In genomic region chr5:30516376-30516775, GRCm38 (mm10) we compare ENCODE assay signal across 8 mouse cellular contexts. TPM values are rescaled to one million over a fixed set of nuclear protein-coding genes. Genes with fewer than 3 reads are reported as not detected.
DNase-seq lines count a peak whose midpoint lies in the region; ATAC-seq lines count a peak whose summit lies in the region.

No protein-coding gene starts in this region.

- H3K36me3 ChIP-seq in forebrain, embryonic 11.5 days (ENCODE audit: control insufficient read depth, insufficient read depth, low read length): no peaks in the 10 kb centered on the region
- no peaks in the 10 kb centered on the region for H3K36me3 ChIP-seq in forebrain, embryonic 12.5 days (replicated peaks)

- no peaks in the 10 kb centered on the region for H3K4me1 ChIP-seq in forebrain, embryonic 11.5 days (replicated peaks; ENCODE audit: control insufficient read depth, insufficient read depth, low read length)
- H3K4me1 ChIP-seq in forebrain, embryonic 12.5 days: no peaks in the 10 kb centered on the region

- H3K9me3 ChIP-seq in forebrain, embryonic 11.5 days (ENCODE audit: control insufficient read depth, low read length): no peaks in the 10 kb centered on the region
- no peaks in the 10 kb centered on the region for H3K9me3 ChIP-seq in forebrain, embryonic 12.5 days

- no peak overlapping the region for H3K27ac ChIP-seq in forebrain, embryonic 11.5 days (ENCODE audit: low read depth, low read length)
- H3K27ac ChIP-seq in forebrain, embryonic 12.5 days: no peak overlapping the region

- DNase-seq in forebrain, embryonic 11.5 days (ENCODE audit: low spot score): peak; percentile 62
- DNase-seq in 3134 (ENCODE audit: extremely low read depth, insufficient read length, low spot score): peak; percentile 28
- DNase-seq in adrenal gland, adult 2 months: peak; percentile 82
- DNase-seq in embryo, embryonic 10.5 days (ENCODE audit: low spot score): peak; percentile 66
- DNase-seq in kidney, postnatal 4 days: peak; percentile 61 to 63
- peak; percentile 85 for DNase-seq in lung, postnatal 36 days
- DNase-seq in spleen, postnatal 10 days (ENCODE audit: low spot score in 2 of 2): peak; percentile 55 to 80

- H3K4me2 ChIP-seq in forebrain, embryonic 11.5 days (ENCODE audit: low read depth, low read length, severe bottlenecking): no peak overlapping the region
- H3K4me2 ChIP-seq in forebrain, embryonic 12.5 days: no peak overlapping the region

- WGBS in forebrain, embryonic 11.5 days: 52% methylated on average over 7 of the region's 7 CpGs
- 55% methylated on average over 7 of the region's 7 CpGs for WGBS in forebrain, embryonic 12.5 days

- no peak overlapping the region for H3K9ac ChIP-seq in forebrain, embryonic 11.5 days (ENCODE audit: low read length)
- H3K9ac ChIP-seq in forebrain, embryonic 12.5 days: no peak overlapping the region

- no peaks in the 10 kb centered on the region for H3K27me3 ChIP-seq in forebrain, embryonic 11.5 days (ENCODE audit: control insufficient read depth, insufficient read depth, low read length)
- H3K27me3 ChIP-seq in forebrain, embryonic 12.5 days: no peaks in the 10 kb centered on the region; the same call in 1 of the 2 replicates

- no peak for ATAC-seq in forebrain, embryonic 11.5 days (replicated peaks; ENCODE audit: low FRiP score)
- ATAC-seq in forebrain, embryonic 12.5 days (ENCODE audit: low FRiP score): no peak

- no peak overlapping the region for H3K4me3 ChIP-seq in forebrain, embryonic 11.5 days (ENCODE audit: low read depth, low read length)
- H3K4me3 ChIP-seq in forebrain, embryonic 12.5 days (replicated peaks): no peak overlapping the region

RNA-seq across cellular contexts. Expression of gene Cib4, which starts 29.3 kb away (rescaled TPM):
- polyA plus RNA-seq in forebrain, embryonic 11.5 days (2014; fragmentation: Nextera tagmentation; extraction: Ambion mirVana): not detected in 2 replicates
- polyA plus RNA-seq in forebrain, embryonic 12.5 days (2016; fragmentation: Nextera tagmentation; extraction: Ambion mirVana): not detected in 2 replicates
- 1 to 10 TPM in 1 of 2 experiments, under 1 TPM in 1; 0.92 to 2.4 TPM for total RNA-seq in adrenal gland, adult 2 months (2021)
- polyA plus RNA-seq in adrenal gland, adult 2 months (2012; rRNA removed): 1.7 and 3.4 TPM in 2 replicates

RNA-seq across cellular contexts. Expression of gene 1700001C02Rik, which starts 50.5 kb away (rescaled TPM):
- polyA plus RNA-seq in forebrain, embryonic 11.5 days (2014; fragmentation: Nextera tagmentation; extraction: Ambion mirVana): not detected in 2 replicates
- not detected in 2 replicates for polyA plus RNA-seq in forebrain, embryonic 12.5 days (2016; fragmentation: Nextera tagmentation; extraction: Ambion mirVana)
- total RNA-seq in adrenal gland, adult 2 months (2021): not detected
- not detected in 2 replicates for polyA plus RNA-seq in adrenal gland, adult 2 months (2012; rRNA removed)

RNA-seq across cellular contexts. Expression of gene Otof, which starts 54.6 kb away (rescaled TPM):
- polyA plus RNA-seq in forebrain, embryonic 11.5 days (2014; fragmentation: Nextera tagmentation; extraction: Ambion mirVana): 0.09 and 0.13 TPM in 2 replicates
- 0.19 and 0.23 TPM in 2 replicates for polyA plus RNA-seq in forebrain, embryonic 12.5 days (2016; fragmentation: Nextera tagmentation; extraction: Ambion mirVana)
- under 1 TPM; 0.06 to 0.10 TPM for total RNA-seq in adrenal gland, adult 2 months (2021)
- 0.42 and 0.43 TPM in 2 replicates for polyA plus RNA-seq in adrenal gland, adult 2 months (2012; rRNA removed)

Comparison
In these comparisons a context has a peak if more than half of its experiments do, and no peak if none do; other contexts are left out.
1. DNase-seq: peak in every context shown above with its lines; median percentile 85 in lung, postnatal 36 days; 82 in adrenal gland, adult 2 months; 68 in spleen, postnatal 10 days; 66 in embryo, embryonic 10.5 days; 62 in forebrain, embryonic 11.5 days; 62 in kidney, postnatal 4 days; 28 in 3134.